Mouse (Mus musculus) bone marrow macrophage, adult 2 months (primary cell): ENCODE results near the gene Slc23a3.

Experiments used
- CTCF ChIP-seq: IDR thresholded peaks from 2 replicates; pipeline ENCODE4 v1.5.1; 2012; ENCODE audit warnings: low read depth, mild to moderate bottlenecking, low read length, moderate library complexity
- POLR2A ChIP-seq: IDR thresholded peaks from 2 replicates; pipeline ENCODE4 v1.6.1; 2012; ENCODE audit warnings: mild to moderate bottlenecking, low read depth, low read length, borderline replicate concordance

- TF ChIP-seq POLR2A: no peak
- TF ChIP-seq CTCF: no peak
These were observed 13.9 kb upstream of the Slc23a3 start for GRCm38 (mm10) chr1:75147411-75148135.
